Mouse (Mus musculus) spleen, embryonic (tissue): ENCODE results near the gene Panx2.

Source experiments
- CTCF ChIA-PET: fragments of 350-600 bp; sonication (Branson Sonifier 250); formaldehyde crosslinking; loops from one replicate; lab custom pipeline; 2022; lab: Charles Lee

Gene Panx2

GRCm38 (mm10) chr15:89122649-89123366 lies 63.3 kb downstream of the Panx2 start, which contains the start of gene Tubgcp6:
Gene Tubgcp6 (minus strand): TSS chr15:89123112.
- CTCF ChIA-PET = no interaction called here
